Mouse (Mus musculus) brown adipose tissue, adult 24 weeks (tissue): Measurements from ENCODE around the gene Hist1h2ag. TPM values are rescaled to one million over a fixed set of nuclear protein-coding genes. Genes with fewer than 3 reads are reported as not detected.

Experiments
- H3K27ac ChIP-seq: fragments of 200-500 bp; replicated peaks from 2 replicates; pipeline ENCODE4 v1.5.1; 2012; ENCODE audit warnings: low read depth, mild to moderate bottlenecking, low read length
- H3K4me1 ChIP-seq: fragments of 200-500 bp; 2 replicates; pipeline ENCODE4 v1.6.1; 2012; ENCODE audit warnings: low read length, mixed read lengths; ENCODE audit not compliant: control insufficient read depth, insufficient read depth, insufficient read length
- H3K4me3 ChIP-seq: fragments of 200-500 bp; 2 replicates; pipeline ENCODE4 v1.5.1; 2012; ENCODE audit warnings: low read depth, mild to moderate bottlenecking, low read length, moderate library complexity; ENCODE audit not compliant: insufficient read depth
- polyA plus RNA-seq: library from polyadenylated mRNA; stranded (reverse); fragments of >200 nt; gene quantifications from 2 replicates; pipeline ENCODE4 v1.2.4, GENCODE M21; 2012; ENCODE audit not compliant: missing spikeins, insufficient read depth, insufficient read length

The Hist1h2ag gene
- polyA plus RNA-seq, 1 experiment: not detected

DNA sequence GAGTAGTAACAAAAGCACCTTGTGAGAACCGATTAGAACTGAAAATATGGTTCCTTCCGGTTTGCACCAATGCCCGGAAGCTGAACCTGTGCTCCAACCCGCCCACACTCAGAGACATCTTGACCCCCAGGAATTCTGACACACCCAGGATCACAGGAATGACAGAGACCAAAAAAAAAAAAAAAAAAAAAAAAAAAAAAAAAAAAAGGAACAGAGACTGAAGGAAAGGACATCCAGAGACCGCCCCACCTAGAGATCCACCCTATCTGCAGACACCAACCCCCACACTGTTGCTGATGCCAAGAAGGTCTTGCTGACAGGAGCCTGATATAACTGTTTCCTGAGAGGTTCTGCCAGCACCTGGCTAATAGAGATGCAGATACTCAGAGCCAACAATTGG is 50.2 kb downstream of the Hist1h2ag start:
- no peak overlapping the region for H3K27ac ChIP-seq
- no peaks in the 10 kb centered on the region for H3K4me1 ChIP-seq
- H3K4me3 ChIP-seq: no peak overlapping the region

Other genes with a start within 250 kb of the Hist1h2ag start
- gene Hist1h2bq, start 232.7 kb downstream of the Hist1h2ag start, polyA plus RNA-seq: 1.3 TPM in 1 of 2 replicates, not detected in the other
- gene Hist1h2ao, start 232.5 kb downstream of the Hist1h2ag start, polyA plus RNA-seq: not detected in 2 replicates
- 2.8 TPM in 1 of 2 replicates, not detected in the other for gene Hist1h4m, start 231.2 kb downstream of the Hist1h2ag start, polyA plus RNA-seq
- gene Hist1h4n, start 210.7 kb downstream of the Hist1h2ag start, polyA plus RNA-seq: not detected in 2 replicates
- gene Hist1h2ap, start 209.4 kb downstream of the Hist1h2ag start, polyA plus RNA-seq: not detected in 2 replicates
- gene Hist1h2br, start 209.2 kb downstream of the Hist1h2ag start, polyA plus RNA-seq: not detected in 2 replicates
- gene Zfp184, start 97.8 kb downstream of the Hist1h2ag start, polyA plus RNA-seq: not detected in 2 replicates
- not detected in 2 replicates for gene Pom121l2, start 61.8 kb downstream of the Hist1h2ag start, polyA plus RNA-seq
- not detected in 2 replicates for gene Prss16, start 33.2 kb downstream of the Hist1h2ag start, polyA plus RNA-seq
- not detected in 2 replicates for gene Hist1h2ah, start 7.4 kb downstream of the Hist1h2ag start, polyA plus RNA-seq
- gene Hist1h2bk, start 7.1 kb downstream of the Hist1h2ag start, polyA plus RNA-seq: not detected in 2 replicates
- 1.9 and 6.6 TPM in 2 replicates for gene Hist1h4i, start 1.6 kb downstream of the Hist1h2ag start, polyA plus RNA-seq
- gene Hist1h2bj, start 270 bp upstream of the Hist1h2ag start, polyA plus RNA-seq: not detected in 2 replicates
- gene Vmn1r188, start 41.5 kb upstream of the Hist1h2ag start, polyA plus RNA-seq: not detected in 2 replicates
- gene Vmn1r189, start 62.9 kb upstream of the Hist1h2ag start, polyA plus RNA-seq: not detected in 2 replicates
- gene Vmn1r191, start 141.0 kb upstream of the Hist1h2ag start, polyA plus RNA-seq: not detected in 2 replicates
- not detected in 2 replicates for gene Vmn1r192, start 148.2 kb upstream of the Hist1h2ag start, polyA plus RNA-seq
- not detected in 2 replicates for gene Vmn1r193, start 180.2 kb upstream of the Hist1h2ag start, polyA plus RNA-seq
- not detected in 2 replicates for gene Vmn1r194, start 201.3 kb upstream of the Hist1h2ag start, polyA plus RNA-seq
- gene Vmn1r195, start 227.6 kb upstream of the Hist1h2ag start, polyA plus RNA-seq: not detected in 2 replicates
- not detected in 2 replicates for gene Vmn1r196, start 247.0 kb upstream of the Hist1h2ag start, polyA plus RNA-seq